Mouse (Mus musculus) embryonic facial prominence, embryonic 12.5 days (tissue): ENCODE measurements at regions not wholly inside any gene's neighbourhood (a gene's known extent, or its start where the extent isn't known, plus 50 kb on each side); places are given as distances from the start of the nearest gene placed in this dataset.

ENCODE experiments used
- ATAC-seq: fragments of 200-750 bp; cut with Nextera tagmentation; 2 replicates; pipeline ENCODE4 v1.8.0; 2017; ENCODE audit not compliant: insufficient number of reproducible peaks, insufficient read depth, low FRiP score, low TSS enrichment
- H3K27ac ChIP-seq: fragments of 300-500 bp; sonication (generic); 2 replicates; pipeline ENCODE4 v1.5.1; 2016; ENCODE audit warnings: mild to moderate bottlenecking
- H3K27me3 ChIP-seq: fragments of 300-500 bp; sonication (generic); 2 replicates; pipeline ENCODE4 v1.6.1; 2016; ENCODE audit warnings: mild to moderate bottlenecking, moderate library complexity
- H3K36me3 ChIP-seq: fragments of 300-500 bp; sonication (generic); 2 replicates; pipeline ENCODE4 v1.6.1; 2016; ENCODE audit warnings: mild to moderate bottlenecking
- H3K4me1 ChIP-seq: fragments of 300-500 bp; sonication (generic); 2 replicates; pipeline ENCODE4 v1.6.1; 2016
- H3K4me2 ChIP-seq: fragments of 300-500 bp; sonication (generic); replicated peaks from 2 replicates; pipeline ENCODE4 v1.6.1; 2016; ENCODE audit warnings: mild to moderate bottlenecking, moderate library complexity
- H3K4me3 ChIP-seq: fragments of 300-500 bp; sonication (generic); 2 replicates; pipeline ENCODE4 v1.5.1; 2016; ENCODE audit warnings: mild to moderate bottlenecking
- H3K9ac ChIP-seq: fragments of 300-500 bp; sonication (generic); 2 replicates; pipeline ENCODE4 v1.6.1; 2016; ENCODE audit warnings: mild to moderate bottlenecking, moderate library complexity
- H3K9me3 ChIP-seq: fragments of 300-500 bp; sonication (generic); 2 replicates; pipeline ENCODE4 v1.6.1; 2016; ENCODE audit warnings: mild to moderate bottlenecking, moderate library complexity
- WGBS: fragments of 180-500 bp; shearing (Covaris S2); methylation state at CpG from one replicate; pipeline ENCODE4 v1.1.7; 2016; 5-methylcytosine and 5-hydroxymethylcytosine counted together

- ATAC-seq = 0 out of 2 replicates have a peak, but pooled peaks have one; percentile 67
- Histone ChIP-seq H3K27ac (no peak overlapping the region), H3K9ac (no peak overlapping the region)
Measured at GRCm38 (mm10) chr14:99366281-99366987, 67.9 kb downstream of the Klf5 start.

GRCm38 (mm10) chr14:99366996-99367555 is 68.6 kb downstream of the Klf5 start:
- no peak for ATAC-seq
- Histone ChIP-seq H3K9ac (no peak overlapping the region), H3K4me2 (no peak overlapping the region), H3K27ac (no peak overlapping the region), H3K4me1 (no peaks in the 10 kb centered on the region), H3K4me3 (no peak overlapping the region), H3K36me3 (no peaks in the 10 kb centered on the region), H3K9me3 (no peaks in the 10 kb centered on the region), H3K27me3 (no peaks in the 10 kb centered on the region)
- WGBS = 70% methylated on average over 11 of the region's 11 CpGs

More at GRCm38 (mm10) chr14:99366281-99366987, 67.9 kb downstream of the Klf5 start:
- Histone ChIP-seq H3K4me3 (no peak overlapping the region), H3K27me3 (no peaks in the 10 kb centered on the region), H3K4me2 (peak overlapping the region; percentile 13; the same call in 1 of the 2 replicates), H3K9me3 (no peaks in the 10 kb centered on the region), H3K4me1 (no peaks in the 10 kb centered on the region), H3K36me3 (no peaks in the 10 kb centered on the region)
- 72% methylated on average over 21 of the region's 21 CpGs for WGBS

- Histone ChIP-seq H3K9ac (no peak overlapping the region), H3K4me1 (no peaks in the 10 kb centered on the region), H3K4me2 (no peak overlapping the region), H3K4me3 (no peak overlapping the region), H3K27me3 (no peaks in the 10 kb centered on the region), H3K9me3 (no peaks in the 10 kb centered on the region), H3K27ac (no peak overlapping the region), H3K36me3 (no peaks in the 10 kb centered on the region)
- WGBS = 84% methylated on average over 5 of the region's 5 CpGs
- ATAC-seq = no peak
Measured at GRCm38 (mm10) chr14:99369366-99369765, 70.9 kb downstream of the Klf5 start.

DNA sequence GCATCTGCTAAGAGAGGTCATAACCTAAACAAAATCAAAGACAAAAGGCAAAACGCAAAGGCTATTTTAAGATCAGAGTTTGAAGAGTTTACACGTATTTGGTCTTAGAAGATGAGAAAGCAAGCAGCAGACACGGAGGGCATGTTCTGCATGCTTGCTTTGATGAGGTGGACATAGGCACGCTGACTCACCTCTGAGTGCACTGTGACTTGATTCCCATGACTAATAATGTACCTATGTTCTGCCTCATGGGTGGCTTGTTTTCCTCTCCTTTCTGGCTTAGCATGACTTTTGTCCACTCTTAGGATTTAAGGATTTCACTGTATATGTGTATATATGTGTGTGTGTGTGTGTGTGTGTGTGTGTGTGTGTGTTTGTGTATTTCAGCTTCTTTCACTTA is 75.2 kb downstream of the Klf5 start:
- H3K4me3 ChIP-seq = no peak overlapping the region
- no peak overlapping the region for H3K4me2 ChIP-seq
- H3K27me3 ChIP-seq = no peaks in the 10 kb centered on the region
- no peak for ATAC-seq
- H3K9ac ChIP-seq = no peak overlapping the region
- no peaks in the 10 kb centered on the region for H3K4me1 ChIP-seq
- WGBS = 66% methylated on average over 4 of the region's 4 CpGs
- no peaks in the 10 kb centered on the region for H3K9me3 ChIP-seq
- no peak overlapping the region for H3K27ac ChIP-seq
- no peaks in the 10 kb centered on the region for H3K36me3 ChIP-seq

GRCm38 (mm10) chr14:99375040-99375610 is 76.6 kb downstream of the Klf5 start:
- Histone ChIP-seq H3K4me1 (no peaks in the 10 kb centered on the region), H3K4me3 (no peak overlapping the region), H3K27me3 (no peaks in the 10 kb centered on the region), H3K36me3 (no peaks in the 10 kb centered on the region), H3K27ac (no peak overlapping the region), H3K4me2 (no peak overlapping the region), H3K9ac (no peak overlapping the region), H3K9me3 (no peaks in the 10 kb centered on the region)
- ATAC-seq = no peak
- WGBS = 56% methylated on average over 5 of the region's 5 CpGs

DNA sequence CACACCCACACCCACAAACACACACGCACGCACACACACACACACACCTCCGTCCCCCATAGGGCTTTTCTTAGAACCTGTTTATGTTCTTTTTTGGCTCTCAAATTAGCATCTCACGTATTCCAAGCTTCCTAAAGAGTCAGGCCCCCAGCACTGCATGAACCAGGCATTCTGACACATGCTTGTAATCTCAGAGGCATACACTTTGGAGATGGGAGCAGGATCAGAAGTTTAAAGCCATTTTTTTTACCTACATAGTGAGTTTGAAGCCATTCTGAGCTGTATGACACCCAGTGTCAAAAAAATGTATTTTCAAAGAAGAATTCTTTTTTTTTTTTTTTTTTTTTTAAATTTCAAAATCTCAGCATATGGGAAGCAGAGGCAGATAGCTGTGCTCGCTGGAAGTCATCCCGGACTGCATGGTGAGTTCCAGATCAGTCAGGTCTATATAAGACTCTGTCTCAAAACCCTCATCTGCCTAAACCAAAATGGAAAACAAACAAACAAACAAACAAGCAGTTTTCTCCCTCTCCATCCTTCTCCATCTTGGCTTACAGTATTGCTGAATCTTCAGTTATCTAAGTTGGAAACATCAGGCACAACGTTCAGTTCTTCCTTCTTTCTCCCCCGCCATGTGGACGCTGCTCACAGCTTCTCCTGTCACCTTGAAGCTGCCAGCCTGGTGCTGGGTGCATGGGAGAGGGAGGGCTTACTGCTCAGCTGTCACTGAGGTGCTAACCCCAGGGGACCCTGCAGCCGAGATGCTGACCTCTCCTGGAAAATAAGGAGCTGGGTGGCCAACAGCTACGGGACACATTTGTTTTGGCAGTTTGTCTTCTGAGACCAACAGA is 78.4 kb downstream of the Klf5 start:
- Histone ChIP-seq H3K4me1 (no peaks in the 10 kb centered on the region), H3K27me3 (no peaks in the 10 kb centered on the region), H3K36me3 (no peaks in the 10 kb centered on the region), H3K4me3 (no peak overlapping the region), H3K9me3 (no peaks in the 10 kb centered on the region), H3K9ac (no peak overlapping the region), H3K4me2 (no peak overlapping the region), H3K27ac (no peak overlapping the region)
- 79% methylated on average over 11 of the region's 11 CpGs for WGBS
- ATAC-seq = no peak

DNA sequence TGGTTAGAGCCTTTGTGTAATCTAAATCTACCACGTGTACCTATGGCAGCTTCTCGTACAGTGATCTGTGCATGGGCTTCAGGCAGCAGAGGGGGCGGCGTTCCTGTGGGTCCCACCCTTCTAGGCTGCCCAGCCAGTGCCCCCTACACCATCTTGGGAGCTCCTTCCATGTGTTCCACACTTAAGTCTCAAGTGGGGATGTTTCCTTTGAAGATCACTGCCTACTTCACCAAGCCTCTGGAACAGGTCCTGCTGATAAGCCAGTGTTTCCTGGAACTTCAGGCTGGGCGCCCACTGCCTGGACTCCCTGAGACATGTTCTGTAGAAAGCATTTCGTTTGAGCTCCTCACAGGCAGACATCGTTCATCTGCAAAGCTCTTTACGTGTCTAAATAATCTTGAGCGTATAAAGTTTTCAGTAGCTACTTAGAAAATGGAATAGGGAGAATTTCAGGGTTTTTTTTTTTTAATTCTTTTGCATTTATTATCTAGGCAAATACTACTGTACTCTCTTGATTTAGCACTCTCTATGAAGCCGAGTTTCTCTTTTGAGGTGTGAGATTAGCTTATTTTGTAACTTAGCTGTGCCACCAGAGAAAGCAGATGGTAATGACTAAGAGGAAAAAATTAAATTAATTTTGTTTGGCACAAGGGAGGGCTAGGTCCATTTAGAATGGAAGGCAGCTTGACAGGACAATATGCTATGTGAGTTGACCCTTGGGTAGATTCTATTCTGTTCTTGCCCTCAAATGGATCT is 82.9 kb downstream of the Klf5 start:
- ATAC-seq = no peak

GRCm38 (mm10) chr14:99382051-99382450 is 83.6 kb downstream of the Klf5 start:
- H3K4me1 ChIP-seq = no peaks in the 10 kb centered on the region
- H3K4me3 ChIP-seq = no peak overlapping the region
- H3K9me3 ChIP-seq = no peaks in the 10 kb centered on the region
- no peaks in the 10 kb centered on the region for H3K27me3 ChIP-seq
- H3K36me3 ChIP-seq = no peaks in the 10 kb centered on the region
- H3K9ac ChIP-seq = no peak overlapping the region
- no peak overlapping the region for H3K27ac ChIP-seq
- H3K4me2 ChIP-seq = no peak overlapping the region
- WGBS = 88% methylated on average over 5 of the region's 5 CpGs
- ATAC-seq = no peak

More for the DNA sequence above, 82.9 kb downstream of the Klf5 start:
- H3K36me3 ChIP-seq = no peaks in the 10 kb centered on the region
- H3K27ac ChIP-seq = no peak overlapping the region
- no peaks in the 10 kb centered on the region for H3K9me3 ChIP-seq
- no peak overlapping the region for H3K4me3 ChIP-seq
- H3K4me1 ChIP-seq = no peaks in the 10 kb centered on the region
- WGBS = 87% methylated on average over 10 of the region's 10 CpGs
- no peak overlapping the region for H3K9ac ChIP-seq
- H3K4me2 ChIP-seq = no peak overlapping the region
- H3K27me3 ChIP-seq = no peaks in the 10 kb centered on the region

DNA sequence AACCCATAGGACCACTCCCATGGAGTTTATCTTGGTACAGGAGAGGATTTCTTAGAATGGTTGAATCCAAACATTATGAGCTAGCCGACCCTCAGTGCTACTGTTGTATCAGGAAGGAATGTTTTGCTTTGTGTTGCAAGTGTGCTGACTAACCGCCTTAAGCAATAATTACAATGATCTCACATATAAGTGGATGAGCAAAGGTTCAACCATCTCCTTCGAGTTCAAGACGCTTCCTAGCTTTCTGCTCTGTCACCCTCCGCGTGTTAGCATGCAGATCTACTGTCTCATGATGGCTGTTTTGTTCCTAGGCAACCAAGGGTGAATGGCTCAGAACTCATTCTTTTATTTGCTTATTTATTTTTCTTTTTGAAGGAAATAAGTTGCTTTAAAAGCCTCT is 84.7 kb downstream of the Klf5 start:
- 91% methylated on average over 6 of the region's 6 CpGs for WGBS
- H3K4me3 ChIP-seq = no peak overlapping the region
- no peak overlapping the region for H3K27ac ChIP-seq
- ATAC-seq = no peak
- H3K4me2 ChIP-seq = no peak overlapping the region
- H3K9me3 ChIP-seq = no peaks in the 10 kb centered on the region
- no peaks in the 10 kb centered on the region for H3K4me1 ChIP-seq
- H3K9ac ChIP-seq = no peak overlapping the region
- H3K36me3 ChIP-seq = no peaks in the 10 kb centered on the region
- H3K27me3 ChIP-seq = no peaks in the 10 kb centered on the region

DNA sequence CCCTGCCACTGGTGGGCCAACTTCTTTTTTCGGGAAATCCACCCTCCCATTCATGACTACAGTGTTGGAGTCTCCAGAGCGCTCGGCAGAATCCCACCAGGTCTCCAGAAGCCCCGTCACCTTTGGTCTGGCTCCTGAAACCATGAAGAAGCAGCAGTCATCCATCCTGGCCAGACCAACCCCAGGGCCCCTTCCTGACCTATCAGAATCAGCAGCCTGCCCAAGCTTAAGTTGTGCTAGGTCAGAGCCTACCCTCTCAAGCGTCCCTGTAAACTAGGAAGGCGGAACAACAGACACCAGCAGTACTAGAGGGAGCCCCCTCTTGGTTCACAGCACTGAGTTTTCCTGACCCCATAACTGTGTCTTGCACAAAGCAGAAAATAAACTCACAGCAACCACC is 89.1 kb downstream of the Klf5 start:
- 96% methylated on average over 6 of the region's 6 CpGs for WGBS
- Histone ChIP-seq H3K9ac (no peak overlapping the region), H3K27me3 (no peaks in the 10 kb centered on the region), H3K4me3 (no peak overlapping the region), H3K9me3 (no peaks in the 10 kb centered on the region), H3K27ac (no peak overlapping the region), H3K4me1 (no peaks in the 10 kb centered on the region), H3K36me3 (no peaks in the 10 kb centered on the region), H3K4me2 (no peak overlapping the region)
- ATAC-seq = no peak

GRCm38 (mm10) chr14:99389306-99389705 is 90.8 kb downstream of the Klf5 start:
- Histone ChIP-seq H3K4me3 (no peak overlapping the region), H3K9ac (no peak overlapping the region), H3K36me3 (no peaks in the 10 kb centered on the region)

More at GRCm38 (mm10) chr14:99389306-99389705, 90.8 kb downstream of the Klf5 start:
- Histone ChIP-seq H3K4me2 (no peak overlapping the region), H3K4me1 (no peaks in the 10 kb centered on the region), H3K27me3 (no peaks in the 10 kb centered on the region), H3K27ac (no peak overlapping the region), H3K9me3 (no peaks in the 10 kb centered on the region)
- ATAC-seq = no peak
- WGBS = 74% methylated on average over 5 of the region's 5 CpGs
